Mouse (Mus musculus): Measurements from ENCODE around the gene Lrrc29. TPM values are rescaled to one million over a fixed set of nuclear protein-coding genes. Genes with fewer than 3 reads are reported as not detected.
A peak's percentile ranks its signal among the peaks of the same experiment; 100 is the strongest.

Lrrc29 gene
- polyA plus RNA-seq (2015; fragmentation: Nextera tagmentation; extraction: Ambion mirVana) = 2.1 and 2.4 TPM in 2 replicates

DNA sequence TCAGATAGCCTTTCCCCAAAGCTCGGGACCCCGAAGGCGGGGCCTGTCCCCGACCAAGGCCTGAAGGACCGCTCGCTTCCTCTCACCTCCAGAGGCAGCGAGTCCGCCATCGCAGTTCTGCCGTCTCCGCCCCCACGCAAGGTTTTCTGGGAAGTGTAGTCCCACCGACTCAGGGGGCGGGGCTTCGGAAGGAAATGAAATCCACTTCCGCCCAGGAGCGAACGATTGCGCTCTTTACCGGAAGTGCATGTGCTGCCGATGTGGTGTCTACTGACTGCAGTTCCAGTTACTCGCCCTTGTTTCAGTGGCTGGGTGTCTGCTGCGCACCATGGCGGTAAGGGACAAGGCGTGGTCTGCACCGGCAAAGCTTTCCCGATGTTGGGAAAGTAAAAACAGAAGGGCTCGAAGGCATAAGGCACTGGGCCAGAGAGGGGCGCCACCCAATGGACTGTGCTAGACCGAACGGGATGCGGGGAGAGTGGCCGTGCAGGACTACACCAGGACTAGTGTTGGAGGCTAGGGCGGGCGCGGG is at the start of gene Lrrc29, which contains the start of gene Tmem208:
Lrrc29 (minus strand) TSS at position 138 of the 532 bp plus-strand sequence.
Tmem208 (plus strand) TSS at position 214 of the 532 bp plus-strand sequence.
- peak within 1 kb of the TSS; percentile 92 for H3K27ac ChIP-seq (ENCODE audit: low read length)
- WGBS = under 1% methylated on average over 36 of the region's 36 CpGs
- peaks cover 26% of the 10 kb centered on the region for H3K36me3 ChIP-seq (ENCODE audit: control insufficient read depth, insufficient read depth, low read length)
- H3K4me2 ChIP-seq (ENCODE audit: low read depth, low read length) = peak within 1 kb of the TSS; percentile 88
- peak; percentile 91 for ATAC-seq (ENCODE audit: insufficient read depth, low FRiP score)
- H3K27me3 ChIP-seq (ENCODE audit: control insufficient read depth, insufficient read depth, low read length) = no peaks in the 10 kb centered on the region
- peaks cover 17% of the 10 kb centered on the region for H3K4me1 ChIP-seq (ENCODE audit: control insufficient read depth, insufficient read depth, low read length)
- H3K9me3 ChIP-seq (replicated peaks; ENCODE audit: control insufficient read depth, low read length) = no peaks in the 10 kb centered on the region
- peak within 1 kb of the TSS; percentile 94 for H3K9ac ChIP-seq (ENCODE audit: low read length)
- peak within 1 kb of the TSS; percentile 92 for H3K4me3 ChIP-seq (replicated peaks; ENCODE audit: low read length)

DNA sequence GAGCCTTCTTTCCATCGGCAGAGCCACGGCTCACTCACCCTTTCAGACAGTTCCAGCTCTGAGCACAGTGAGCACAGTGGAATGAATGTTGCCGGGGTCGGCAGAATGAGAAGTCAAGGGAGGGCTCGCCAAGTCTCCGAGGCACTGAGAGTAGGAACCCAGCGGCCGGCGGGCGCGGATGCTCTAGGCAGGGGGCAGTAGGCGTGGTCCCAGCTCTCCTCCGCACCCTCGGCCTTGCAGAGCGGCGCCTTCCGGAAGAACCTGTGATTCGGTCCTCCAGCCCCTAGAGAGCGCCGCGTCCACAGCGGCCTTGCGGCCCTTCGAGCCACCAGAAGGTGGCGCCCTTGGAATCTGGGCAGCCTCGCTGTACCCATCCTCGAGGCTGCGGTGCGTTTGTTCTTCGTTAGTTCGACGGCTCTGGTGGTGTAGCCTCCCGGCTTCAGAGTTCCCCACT is 48.5 kb upstream of the Lrrc29 start:
- peak overlapping the region; percentile 26 for H3K4me3 ChIP-seq (replicated peaks; ENCODE audit: low read length)
- H3K36me3 ChIP-seq (ENCODE audit: control insufficient read depth, insufficient read depth, low read length) = no peaks in the 10 kb centered on the region
- H3K27me3 ChIP-seq (ENCODE audit: control insufficient read depth, insufficient read depth, low read length) = no peaks in the 10 kb centered on the region
- no peak overlapping the region for H3K27ac ChIP-seq (ENCODE audit: low read length)
- 29% methylated on average over 33 of the region's 33 CpGs for WGBS
- H3K9ac ChIP-seq (ENCODE audit: low read length) = peak overlapping the region; percentile 51; the same call in 1 of the 2 replicates
- 0 out of 2 replicates have a peak, but pooled peaks cover 6% of the 10 kb centered on the region for H3K4me1 ChIP-seq (ENCODE audit: control insufficient read depth, insufficient read depth, low read length)
- H3K4me2 ChIP-seq (ENCODE audit: low read depth, low read length) = peak overlapping the region; percentile 48
- ATAC-seq (ENCODE audit: insufficient read depth, low FRiP score) = peak; percentile 29; the same call in 1 of the 2 replicates
- 0 out of 2 replicates have a peak, but pooled peaks cover 5% of the 10 kb centered on the region for H3K9me3 ChIP-seq (replicated peaks; ENCODE audit: control insufficient read depth, low read length)

DNA sequence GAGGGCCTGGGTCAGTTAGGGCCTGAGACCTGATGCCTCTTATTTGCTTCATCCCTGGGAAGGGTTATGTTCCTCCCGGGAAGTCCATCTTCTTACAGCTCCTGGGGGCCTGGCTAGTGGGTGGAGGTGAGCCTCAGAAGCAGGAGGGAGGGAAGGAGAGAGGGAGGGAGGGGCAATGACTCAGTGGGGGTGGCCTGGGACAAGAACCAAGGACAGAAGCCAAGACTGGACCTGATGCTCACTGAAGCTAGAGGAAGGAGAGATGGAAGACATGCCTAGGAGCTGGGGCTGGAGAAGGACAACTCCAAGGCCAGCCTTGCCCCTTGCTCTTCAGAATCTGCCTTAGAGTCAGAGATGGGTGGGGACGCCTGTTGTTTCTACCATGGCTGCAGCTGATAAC is 47.0 kb upstream of the Lrrc29 start, which contains the start of gene Plekhg4:
Plekhg4 (plus strand) TSS at position 243 of the 400 bp plus-strand sequence.
- 56% methylated on average over 2 of the region's 2 CpGs for WGBS
- no peak within 1 kb of the TSS for H3K9ac ChIP-seq (ENCODE audit: low read length)
- 0 out of 2 replicates have a peak, but pooled peaks cover 5% of the 10 kb centered on the region for H3K9me3 ChIP-seq (replicated peaks; ENCODE audit: control insufficient read depth, low read length)
- H3K27ac ChIP-seq (ENCODE audit: low read length) = no peak within 1 kb of the TSS
- ATAC-seq (ENCODE audit: insufficient read depth, low FRiP score) = no peak
- H3K4me3 ChIP-seq (replicated peaks; ENCODE audit: low read length) = no peak within 1 kb of the TSS
- H3K4me2 ChIP-seq (ENCODE audit: low read depth, low read length) = no peak within 1 kb of the TSS
- no peaks in the 10 kb centered on the region for H3K4me1 ChIP-seq (ENCODE audit: control insufficient read depth, insufficient read depth, low read length)
- H3K27me3 ChIP-seq (ENCODE audit: control insufficient read depth, insufficient read depth, low read length) = no peaks in the 10 kb centered on the region
- no peaks in the 10 kb centered on the region for H3K36me3 ChIP-seq (ENCODE audit: control insufficient read depth, insufficient read depth, low read length)

DNA sequence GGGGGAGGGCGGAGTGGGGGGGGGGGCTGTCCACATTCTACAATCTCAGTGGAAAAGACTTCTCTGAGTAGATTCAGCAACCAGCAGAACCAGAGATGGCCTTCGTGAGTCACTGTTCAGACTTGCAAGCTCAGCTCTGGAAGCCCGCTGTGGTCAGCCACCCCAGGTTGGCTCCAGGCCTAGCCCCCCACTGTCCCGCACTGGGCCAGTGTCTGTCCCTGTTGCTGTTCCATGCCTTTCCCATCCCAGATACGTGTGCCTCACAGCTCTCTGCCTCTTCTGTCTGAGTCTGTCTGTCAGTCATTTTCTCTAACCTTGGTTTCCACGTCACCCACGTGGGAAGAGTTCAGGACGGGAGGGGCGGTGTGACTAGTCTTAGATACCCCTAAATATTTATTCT is 46.4 kb upstream of the Lrrc29 start:
- ATAC-seq (ENCODE audit: insufficient read depth, low FRiP score) = no peak
- H3K36me3 ChIP-seq (ENCODE audit: control insufficient read depth, insufficient read depth, low read length) = no peaks in the 10 kb centered on the region
- no peaks in the 10 kb centered on the region for H3K4me1 ChIP-seq (ENCODE audit: control insufficient read depth, insufficient read depth, low read length)
- H3K4me3 ChIP-seq (replicated peaks; ENCODE audit: low read length) = no peak overlapping the region
- H3K27me3 ChIP-seq (ENCODE audit: control insufficient read depth, insufficient read depth, low read length) = no peaks in the 10 kb centered on the region
- no peak overlapping the region for H3K9ac ChIP-seq (ENCODE audit: low read length)
- no peak overlapping the region for H3K4me2 ChIP-seq (ENCODE audit: low read depth, low read length)
- WGBS = 80% methylated on average over 9 of the region's 9 CpGs
- 0 out of 2 replicates have a peak, but pooled peaks cover 5% of the 10 kb centered on the region for H3K9me3 ChIP-seq (replicated peaks; ENCODE audit: control insufficient read depth, low read length)
- H3K27ac ChIP-seq (ENCODE audit: low read length) = no peak overlapping the region

DNA sequence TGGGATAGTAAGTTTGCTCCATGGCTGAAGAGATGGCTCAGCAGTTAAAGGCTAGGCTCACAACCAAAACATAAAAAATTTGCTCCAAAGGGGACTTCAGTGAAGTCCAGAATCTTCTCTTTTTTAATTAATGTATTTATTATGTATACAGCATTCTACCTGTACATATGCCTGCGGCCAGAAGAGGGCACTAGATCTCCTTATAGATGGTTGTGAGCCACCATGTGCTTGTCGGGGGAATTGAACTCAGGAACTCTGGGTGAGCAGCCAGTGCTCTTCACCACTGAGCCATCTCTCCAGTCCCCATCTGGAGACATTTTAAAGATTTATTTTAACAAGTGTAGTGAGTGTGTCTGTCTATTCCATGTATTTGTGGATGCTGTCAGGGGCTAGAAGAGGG is 41.0 kb upstream of the Lrrc29 start:
- no peak for ATAC-seq (ENCODE audit: insufficient read depth, low FRiP score)
- Histone ChIP-seq H3K27ac (ENCODE audit: low read length) (no peak overlapping the region), H3K27me3 (ENCODE audit: control insufficient read depth, insufficient read depth, low read length) (no peaks in the 10 kb centered on the region), H3K36me3 (ENCODE audit: control insufficient read depth, insufficient read depth, low read length) (no peaks in the 10 kb centered on the region), H3K9me3 (replicated peaks; ENCODE audit: control insufficient read depth, low read length) (no peaks in the 10 kb centered on the region), H3K4me2 (ENCODE audit: low read depth, low read length) (no peak overlapping the region), H3K4me1 (ENCODE audit: control insufficient read depth, insufficient read depth, low read length) (peaks cover 5% of the 10 kb centered on the region; the same call in 1 of the 2 replicates), H3K9ac (ENCODE audit: low read length) (no peak overlapping the region), H3K4me3 (replicated peaks; ENCODE audit: low read length) (no peak overlapping the region)
- 71% methylated on average over 2 of the region's 2 CpGs for WGBS

DNA sequence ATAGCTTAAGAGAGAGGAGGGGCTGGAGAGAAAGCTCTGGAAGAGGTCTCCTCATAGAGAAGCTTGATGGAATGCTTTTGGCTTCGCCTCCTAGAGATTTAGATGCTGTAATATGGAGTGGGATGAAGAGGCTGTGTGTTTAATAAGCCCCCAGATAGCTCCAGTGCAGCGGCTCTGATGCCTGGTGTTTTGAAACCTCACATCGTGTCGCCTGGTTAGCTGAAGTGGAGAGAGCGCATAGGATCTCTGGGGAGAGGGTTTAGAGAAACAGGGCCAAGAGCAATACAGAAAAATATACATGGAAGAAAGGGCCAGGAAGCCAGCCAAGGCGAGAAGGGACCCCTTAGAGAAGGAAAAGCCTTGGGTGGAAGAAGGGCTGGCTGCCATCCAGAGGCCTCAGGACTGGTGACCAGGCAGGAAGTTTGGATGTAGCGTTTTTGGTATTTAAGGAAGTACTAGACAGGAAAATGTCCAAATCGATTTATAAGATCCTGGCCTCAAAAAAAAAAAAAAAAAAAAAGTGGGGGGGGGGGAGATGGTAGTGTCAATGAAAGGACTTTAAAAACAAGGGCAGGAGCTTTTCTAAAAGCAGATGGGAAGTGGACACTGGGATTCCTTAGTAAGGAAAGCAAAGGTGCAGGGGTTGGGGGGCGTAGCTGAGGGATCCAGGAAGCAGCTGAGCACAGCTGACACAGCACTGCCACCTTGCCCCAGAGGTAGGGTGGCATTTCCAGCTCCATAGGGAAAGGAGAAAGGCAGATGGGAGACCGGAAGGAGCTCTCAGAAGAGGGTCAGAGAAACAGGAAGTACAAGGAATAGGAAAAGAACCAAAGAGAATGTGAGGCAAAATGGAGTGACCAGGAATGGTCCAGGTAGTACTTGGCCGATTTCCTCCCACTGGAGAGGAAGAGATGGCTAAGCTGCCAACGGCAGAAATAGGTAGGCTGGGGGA is 35.9 kb upstream of the Lrrc29 start:
- Histone ChIP-seq H3K4me3 (replicated peaks; ENCODE audit: low read length) (no peak overlapping the region), H3K9ac (ENCODE audit: low read length) (no peak overlapping the region), H3K4me2 (ENCODE audit: low read depth, low read length) (no peak overlapping the region), H3K36me3 (ENCODE audit: control insufficient read depth, insufficient read depth, low read length) (no peaks in the 10 kb centered on the region), H3K27ac (ENCODE audit: low read length) (peak overlapping the region; percentile 69), H3K9me3 (replicated peaks; ENCODE audit: control insufficient read depth, low read length) (no peaks in the 10 kb centered on the region), H3K27me3 (ENCODE audit: control insufficient read depth, insufficient read depth, low read length) (no peaks in the 10 kb centered on the region), H3K4me1 (ENCODE audit: control insufficient read depth, insufficient read depth, low read length) (peaks cover 5% of the 10 kb centered on the region; the same call in 1 of the 2 replicates)
- 47% methylated on average over 12 of the region's 12 CpGs for WGBS
- no peak; the same call in 1 of the 2 replicates for ATAC-seq (ENCODE audit: insufficient read depth, low FRiP score)

DNA sequence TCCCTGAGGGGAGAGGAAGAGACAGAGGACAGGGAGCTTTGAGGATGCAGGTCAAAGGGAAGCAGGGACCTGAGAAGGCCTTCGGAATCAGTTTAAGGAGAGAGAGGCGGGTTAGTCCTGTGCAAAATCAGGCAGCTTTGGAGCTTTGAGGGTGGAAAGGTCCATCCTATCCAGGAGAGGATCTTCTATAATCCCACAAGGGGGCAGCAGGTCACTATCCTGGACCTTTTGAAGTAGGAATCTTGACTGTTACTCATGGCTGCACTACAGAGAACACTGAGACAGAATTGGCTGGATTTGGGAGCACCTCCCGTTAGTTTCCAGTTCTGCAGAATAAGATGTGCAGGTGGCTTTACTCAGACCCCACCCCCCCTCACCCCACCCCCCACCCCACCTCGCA is 33.6 kb upstream of the Lrrc29 start:
- Histone ChIP-seq H3K4me3 (replicated peaks; ENCODE audit: low read length) (no peak overlapping the region), H3K36me3 (ENCODE audit: control insufficient read depth, insufficient read depth, low read length) (no peaks in the 10 kb centered on the region), H3K4me2 (ENCODE audit: low read depth, low read length) (no peak overlapping the region), H3K9ac (ENCODE audit: low read length) (no peak overlapping the region), H3K27me3 (ENCODE audit: control insufficient read depth, insufficient read depth, low read length) (no peaks in the 10 kb centered on the region), H3K9me3 (replicated peaks; ENCODE audit: control insufficient read depth, low read length) (no peaks in the 10 kb centered on the region), H3K4me1 (ENCODE audit: control insufficient read depth, insufficient read depth, low read length) (peaks cover 5% of the 10 kb centered on the region; the same call in 1 of the 2 replicates), H3K27ac (ENCODE audit: low read length) (no peak overlapping the region)
- 40% methylated on average over 4 of the region's 4 CpGs for WGBS
- ATAC-seq (ENCODE audit: insufficient read depth, low FRiP score) = no peak

DNA sequence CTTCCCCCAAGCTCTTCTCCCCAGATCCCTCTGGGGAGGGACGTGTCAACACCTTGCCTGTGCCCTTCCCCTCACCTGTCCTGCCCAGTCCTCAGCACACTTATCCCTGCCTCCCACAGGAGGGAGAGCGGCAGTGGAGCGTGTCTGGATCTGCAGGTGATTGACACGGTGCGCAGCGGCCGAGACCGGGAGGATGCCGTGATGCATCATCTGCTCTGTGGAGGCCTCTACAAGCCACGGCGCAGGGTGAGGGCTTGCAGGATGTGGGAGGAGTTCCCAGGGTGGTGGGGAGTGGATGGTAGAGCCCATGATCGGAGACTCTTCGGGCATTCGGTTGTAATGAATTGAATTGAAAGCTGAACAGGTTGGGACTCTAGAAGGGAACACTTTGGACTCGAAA is 33.1 kb upstream of the Lrrc29 start:
- peak; percentile 38 for ATAC-seq (ENCODE audit: insufficient read depth, low FRiP score)
- Histone ChIP-seq H3K27ac (ENCODE audit: low read length) (no peak overlapping the region), H3K4me2 (ENCODE audit: low read depth, low read length) (no peak overlapping the region), H3K27me3 (ENCODE audit: control insufficient read depth, insufficient read depth, low read length) (no peaks in the 10 kb centered on the region), H3K9ac (ENCODE audit: low read length) (no peak overlapping the region), H3K9me3 (replicated peaks; ENCODE audit: control insufficient read depth, low read length) (no peaks in the 10 kb centered on the region), H3K4me3 (replicated peaks; ENCODE audit: low read length) (no peak overlapping the region), H3K36me3 (ENCODE audit: control insufficient read depth, insufficient read depth, low read length) (no peaks in the 10 kb centered on the region), H3K4me1 (ENCODE audit: control insufficient read depth, insufficient read depth, low read length) (peaks cover 5% of the 10 kb centered on the region; the same call in 1 of the 2 replicates)
- 64% methylated on average over 15 of the region's 15 CpGs for WGBS

DNA sequence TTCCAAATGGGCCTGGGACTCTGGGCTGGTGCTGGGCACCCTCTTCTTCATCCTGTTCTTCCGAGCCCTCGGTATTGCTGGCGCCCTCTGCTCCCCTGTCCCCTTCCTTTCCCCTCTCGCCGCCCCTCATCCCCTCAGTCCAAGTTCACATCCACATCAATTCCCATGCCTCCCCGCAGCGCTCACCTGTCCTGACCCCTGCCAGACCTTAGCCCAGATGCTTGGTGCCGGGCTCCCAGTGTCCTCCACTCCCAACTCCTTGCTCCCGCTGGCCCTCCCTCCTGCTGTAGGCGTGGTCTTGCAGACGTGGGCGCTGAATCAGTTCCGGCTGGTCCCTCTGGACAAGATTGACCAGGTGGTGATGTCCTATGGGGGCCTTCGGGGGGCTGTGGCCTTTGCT is 30.6 kb upstream of the Lrrc29 start:
- Histone ChIP-seq H3K36me3 (ENCODE audit: control insufficient read depth, insufficient read depth, low read length) (no peaks in the 10 kb centered on the region), H3K9ac (ENCODE audit: low read length) (no peak overlapping the region), H3K4me2 (ENCODE audit: low read depth, low read length) (no peak overlapping the region), H3K4me3 (replicated peaks; ENCODE audit: low read length) (no peak overlapping the region), H3K27me3 (ENCODE audit: control insufficient read depth, insufficient read depth, low read length) (no peaks in the 10 kb centered on the region), H3K27ac (ENCODE audit: low read length) (no peak overlapping the region), H3K9me3 (replicated peaks; ENCODE audit: control insufficient read depth, low read length) (no peaks in the 10 kb centered on the region), H3K4me1 (ENCODE audit: control insufficient read depth, insufficient read depth, low read length) (no peaks in the 10 kb centered on the region)
- no peak for ATAC-seq (ENCODE audit: insufficient read depth, low FRiP score)
- WGBS = 82% methylated on average over 14 of the region's 14 CpGs
